8 mouse cellular contexts compared by ENCODE assay signal in genomic region chr13:98316140-98316479, GRCm38 (mm10). TPM values are rescaled to one million over a fixed set of nuclear protein-coding genes. Genes with fewer than 3 reads are reported as not detected.
DNase-seq lines count a peak whose midpoint lies in the region; ATAC-seq and TF ChIP-seq lines count a peak whose summit lies in the region.

No protein-coding gene starts in this region.

- H3K9ac ChIP-seq in heart, adult 2 months (ENCODE audit: low read depth, low read length), result peak overlapping the region; percentile 84
- H3K9ac ChIP-seq in limb, embryonic 15.5 days, result peak overlapping the region; percentile 95
- H3K9ac ChIP-seq in stomach, postnatal 0 days (ENCODE audit: low read length), result peak overlapping the region; percentile 98

- H3K4me2 ChIP-seq in limb, embryonic 15.5 days, result peak overlapping the region; percentile 49
- peak overlapping the region; percentile 71 for H3K4me2 ChIP-seq in stomach, postnatal 0 days (replicated peaks; ENCODE audit: low read depth)

- H3K27me3 ChIP-seq in heart, adult 2 months (ENCODE audit: control insufficient read depth, insufficient read depth, low read length), result no peaks in the 10 kb centered on the region
- H3K27me3 ChIP-seq in thymus, adult 2 months (ENCODE audit: control insufficient read depth, insufficient read depth, low read length), result no peaks in the 10 kb centered on the region
- H3K27me3 ChIP-seq in limb, embryonic 15.5 days, result no peaks in the 10 kb centered on the region
- H3K27me3 ChIP-seq in stomach, postnatal 0 days (ENCODE audit: control insufficient read depth, insufficient read depth, low read length), result no peaks in the 10 kb centered on the region

- no peak for DNase-seq in heart, adult 2 months
- no peak for DNase-seq in heart, postnatal 36 days
- no peak for DNase-seq in thymus, adult 2 months
- DNase-seq in thymus, postnatal 0 days (ENCODE audit: low spot score), result no peak
- no peak for DNase-seq in stomach, postnatal 0 days (ENCODE audit: low spot score)
- no peak for DNase-seq in gastrocnemius, adult 8-10 months (ENCODE audit: low spot score in 2 of 2)
- DNase-seq in spleen, postnatal 14 days (ENCODE audit: low spot score in 2 of 2), result no peak

- TF ChIP-seq CTCF in heart, adult 2 months (IDR thresholded peaks at IDR 0.05), result no peak
- no peak for TF ChIP-seq CTCF in thymus, adult 2 months (IDR thresholded peaks at IDR 0.05; ENCODE audit: borderline replicate concordance, control insufficient read depth, extremely low read depth, insufficient read depth, low read length, poor library complexity)
- TF ChIP-seq CTCF in stomach, postnatal 0 days (IDR thresholded peaks at IDR 0.05; ENCODE audit: low read depth), result no peak

- intact Hi-C loops in heart, adult 2 months (cut with DNase I), result loop anchor here (5.0 kb wide), 1 partner anchor 54 kb away; the partner anchor contains the start of genes Ankra2 and Utp15
- intact Hi-C loops in heart, postnatal 36 days (cut with DNase I), result loop anchor here (5.0 kb wide), 2 partner anchors 54 to 271 kb away; partner anchors contain the start of genes Ankra2 and Utp15

- peak overlapping the region; percentile 89 for H3K27ac ChIP-seq in heart, adult 2 months
- no peak overlapping the region for H3K27ac ChIP-seq in thymus, adult 2 months (ENCODE audit: control insufficient read depth, insufficient read depth, low read length)
- H3K27ac ChIP-seq in limb, embryonic 15.5 days, result peak overlapping the region; percentile 94
- peak overlapping the region; percentile 96 for H3K27ac ChIP-seq in stomach, postnatal 0 days (replicated peaks)

- H3K9me3 ChIP-seq in limb, embryonic 15.5 days, result no peaks in the 10 kb centered on the region
- H3K9me3 ChIP-seq in stomach, postnatal 0 days (ENCODE audit: control insufficient read depth, low read length), result no peaks in the 10 kb centered on the region

- peak overlapping the region; percentile 87 for H3K4me3 ChIP-seq in heart, adult 2 months
- peak overlapping the region; percentile 76 for H3K4me3 ChIP-seq in thymus, adult 2 months (ENCODE audit: control insufficient read depth, insufficient read depth, low read length)
- H3K4me3 ChIP-seq in limb, embryonic 15.5 days, result peak overlapping the region; percentile 97
- H3K4me3 ChIP-seq in stomach, postnatal 0 days (ENCODE audit: low read depth, low read length), result peak overlapping the region; percentile 96

- H3K79me2 ChIP-seq in heart, adult 2 months (replicated peaks; ENCODE audit: control insufficient read depth, insufficient read depth, low read length), result peaks cover 5% of the 10 kb centered on the region; the same call in 1 of the 2 replicates

- ATAC-seq in limb, embryonic 15.5 days (ENCODE audit: insufficient number of reproducible peaks, low FRiP score, low TSS enrichment, low read depth), result no peak
- ATAC-seq in stomach, postnatal 0 days (ENCODE audit: low FRiP score, low TSS enrichment), result no peak

- H3K36me3 ChIP-seq in heart, adult 2 months (ENCODE audit: control insufficient read depth, insufficient read depth, low read length), result peaks cover 29% of the 10 kb centered on the region
- peaks cover 28% of the 10 kb centered on the region for H3K36me3 ChIP-seq in thymus, adult 2 months (ENCODE audit: control insufficient read depth, insufficient read depth, low read length)
- peaks cover 30% of the 10 kb centered on the region for H3K36me3 ChIP-seq in limb, embryonic 15.5 days
- peaks cover 9% of the 10 kb centered on the region for H3K36me3 ChIP-seq in stomach, postnatal 0 days (ENCODE audit: control insufficient read depth, insufficient read depth, low read length)

- H3K4me1 ChIP-seq in heart, adult 2 months (ENCODE audit: control insufficient read depth, insufficient read depth, low read length), result peaks cover 1% of the 10 kb centered on the region
- no peaks in the 10 kb centered on the region; the same call in 1 of the 2 replicates for H3K4me1 ChIP-seq in thymus, adult 2 months (replicated peaks; ENCODE audit: control insufficient read depth, insufficient read depth, low read length)
- peaks cover 16% of the 10 kb centered on the region for H3K4me1 ChIP-seq in limb, embryonic 15.5 days
- no peaks in the 10 kb centered on the region; the same call in 1 of the 2 replicates for H3K4me1 ChIP-seq in stomach, postnatal 0 days (replicated peaks; ENCODE audit: control insufficient read depth, insufficient read depth)

- WGBS in heart, adult 2 months, result under 1% methylated on average over 17 of the region's 17 CpGs
- WGBS in thymus, adult 2 months, result under 1% methylated on average over 16 of the region's 17 CpGs
- under 1% methylated on average over 17 of the region's 17 CpGs for WGBS in limb, embryonic 15.5 days
- WGBS in stomach, postnatal 0 days, result under 1% methylated on average over 16 of the region's 17 CpGs

- TF ChIP-seq POLR2A in heart, adult 2 months (IDR thresholded peaks at IDR 0.05; ENCODE audit: insufficient read depth, low read depth, low read length), result no peak
- no peak for TF ChIP-seq POLR2A in thymus, adult 2 months (IDR thresholded peaks at IDR 0.05; ENCODE audit: control insufficient read depth, extremely low read depth, insufficient read depth, low read length, poor library complexity)

- TF ChIP-seq EP300 in heart, adult 2 months (IDR thresholded peaks at IDR 0.05; ENCODE audit: insufficient read depth, low read depth, low read length), result no peak
- no peak for TF ChIP-seq EP300 in stomach, postnatal 0 days (optimal IDR thresholded peaks at IDR 0.05)

RNA-seq across cellular contexts. Expression of gene Btf3, which starts 0.7 kb away (rescaled TPM):
- total RNA-seq in heart, adult 2 months (2021), result 100 to 1,000 TPM; 193 to 218 TPM
- polyA plus RNA-seq in heart, adult 2 months (2012; rRNA removed), result 88.2 and 135 TPM in 2 replicates
- 100 to 1,000 TPM; 212 to 214 TPM for total RNA-seq in heart, postnatal 36 days (2021)
- polyA plus RNA-seq in thymus, adult 2 months (2012; rRNA removed), result 200 and 204 TPM in 2 replicates
- polyA plus RNA-seq in thymus, postnatal 0 days (2015; fragmentation: Nextera tagmentation; extraction: Ambion mirVana), result 813 and 840 TPM in 2 replicates
- polyA plus RNA-seq in limb, embryonic 15.5 days (2015; fragmentation: Nextera tagmentation; extraction: Ambion mirVana), result 590 and 660 TPM in 2 replicates
- 559 TPM in 2 replicates for polyA plus RNA-seq in stomach, postnatal 0 days (2015; fragmentation: Nextera tagmentation; extraction: Ambion mirVana)
- total RNA-seq in gastrocnemius, adult 8-10 months (2022), result 100 to 1,000 TPM; 208 to 239 (median 210) TPM

RNA-seq across cellular contexts. Expression of gene Gm21976, which starts 36.4 kb away (rescaled TPM):
- total RNA-seq in heart, adult 2 months (2021), result not detected
- polyA plus RNA-seq in heart, adult 2 months (2012; rRNA removed), result not detected in 2 replicates
- not detected for total RNA-seq in heart, postnatal 36 days (2021)
- polyA plus RNA-seq in thymus, adult 2 months (2012; rRNA removed), result 0.34 TPM in 1 of 2 replicates, not detected in the other
- polyA plus RNA-seq in thymus, postnatal 0 days (2015; fragmentation: Nextera tagmentation; extraction: Ambion mirVana), result not detected in 2 replicates
- polyA plus RNA-seq in limb, embryonic 15.5 days (2015; fragmentation: Nextera tagmentation; extraction: Ambion mirVana), result not detected in 2 replicates
- not detected in 2 replicates for polyA plus RNA-seq in stomach, postnatal 0 days (2015; fragmentation: Nextera tagmentation; extraction: Ambion mirVana)
- not detected for total RNA-seq in gastrocnemius, adult 8-10 months (2022)

RNA-seq across cellular contexts. Expression of gene Foxd1, which starts 37.9 kb away (rescaled TPM):
- under 1 TPM in 1 of 2 experiments, not detected in 1; 0.05 TPM for total RNA-seq in heart, adult 2 months (2021)
- polyA plus RNA-seq in heart, adult 2 months (2012; rRNA removed), result 0.03 and 0.06 TPM in 2 replicates
- total RNA-seq in heart, postnatal 36 days (2021), result under 1 TPM; 0.05 to 0.08 TPM
- 0.03 TPM in 2 replicates for polyA plus RNA-seq in thymus, adult 2 months (2012; rRNA removed)
- 0.04 TPM in 1 of 2 replicates, not detected in the other for polyA plus RNA-seq in thymus, postnatal 0 days (2015; fragmentation: Nextera tagmentation; extraction: Ambion mirVana)
- polyA plus RNA-seq in limb, embryonic 15.5 days (2015; fragmentation: Nextera tagmentation; extraction: Ambion mirVana), result 0.29 TPM in 2 replicates
- not detected in 2 replicates for polyA plus RNA-seq in stomach, postnatal 0 days (2015; fragmentation: Nextera tagmentation; extraction: Ambion mirVana)
- total RNA-seq in gastrocnemius, adult 8-10 months (2022), result under 1 TPM in 1 of 4 experiments, not detected in 3; 0.11 TPM

RNA-seq across cellular contexts. Expression of gene Ankra2, which starts 53.2 kb away (rescaled TPM):
- 10 to 100 TPM; 35.6 to 46.8 TPM for total RNA-seq in heart, adult 2 months (2021)
- 11.3 and 17.2 TPM in 2 replicates for polyA plus RNA-seq in heart, adult 2 months (2012; rRNA removed)
- total RNA-seq in heart, postnatal 36 days (2021), result 10 to 100 TPM; 36.4 to 39.9 TPM
- polyA plus RNA-seq in thymus, adult 2 months (2012; rRNA removed), result 15.3 and 18.9 TPM in 2 replicates
- 28.4 and 28.5 TPM in 2 replicates for polyA plus RNA-seq in thymus, postnatal 0 days (2015; fragmentation: Nextera tagmentation; extraction: Ambion mirVana)
- polyA plus RNA-seq in limb, embryonic 15.5 days (2015; fragmentation: Nextera tagmentation; extraction: Ambion mirVana), result 23.3 and 25.3 TPM in 2 replicates
- 20.5 and 20.6 TPM in 2 replicates for polyA plus RNA-seq in stomach, postnatal 0 days (2015; fragmentation: Nextera tagmentation; extraction: Ambion mirVana)
- total RNA-seq in gastrocnemius, adult 8-10 months (2022), result 10 to 100 TPM; 13.5 to 18.7 (median 16.3) TPM

RNA-seq across cellular contexts. Expression of gene Utp15, which starts 53.3 kb away (rescaled TPM):
- 1 to 10 TPM; 5.7 to 6.7 TPM for total RNA-seq in heart, adult 2 months (2021)
- polyA plus RNA-seq in heart, adult 2 months (2012; rRNA removed), result 4.2 and 6.2 TPM in 2 replicates
- 1 to 10 TPM; 5.2 to 6.6 TPM for total RNA-seq in heart, postnatal 36 days (2021)
- polyA plus RNA-seq in thymus, adult 2 months (2012; rRNA removed), result 11.3 and 12.9 TPM in 2 replicates
- 29.8 and 31.7 TPM in 2 replicates for polyA plus RNA-seq in thymus, postnatal 0 days (2015; fragmentation: Nextera tagmentation; extraction: Ambion mirVana)
- polyA plus RNA-seq in limb, embryonic 15.5 days (2015; fragmentation: Nextera tagmentation; extraction: Ambion mirVana), result 26.4 and 26.9 TPM in 2 replicates
- polyA plus RNA-seq in stomach, postnatal 0 days (2015; fragmentation: Nextera tagmentation; extraction: Ambion mirVana), result 9.5 and 9.6 TPM in 2 replicates
- 1 to 10 TPM; 3.0 to 4.7 (median 3.8) TPM for total RNA-seq in gastrocnemius, adult 8-10 months (2022)
